Mouse (Mus musculus) neural tube, embryonic 15.5 days (tissue): ENCODE measurements around the gene Rexo5. TPM values are rescaled to one million over a fixed set of nuclear protein-coding genes. Genes with fewer than 3 reads are reported as not detected.

Experiments used
- ATAC-seq: fragments of 200-750 bp; cut with Nextera tagmentation; 2 replicates; pipeline ENCODE4 v1.8.0; 2017; ENCODE audit warnings: mild to moderate bottlenecking, moderate TSS enrichment, moderate library complexity; ENCODE audit not compliant: low FRiP score
- H3K27ac ChIP-seq: fragments of 300-500 bp; sonication (generic); replicated peaks from 2 replicates; pipeline ENCODE4 v1.5.1; 2015; ENCODE audit warnings: mild to moderate bottlenecking, inconsistent platforms
- H3K27me3 ChIP-seq: fragments of 300-500 bp; sonication (generic); replicated peaks from 2 replicates; pipeline ENCODE4 v1.6.1; 2015; ENCODE audit warnings: inconsistent platforms
- H3K36me3 ChIP-seq: fragments of 300-500 bp; sonication (generic); 2 replicates; pipeline ENCODE4 v1.6.1; 2015; ENCODE audit warnings: inconsistent platforms
- H3K4me1 ChIP-seq: fragments of 300-500 bp; sonication (generic); 2 replicates; pipeline ENCODE4 v1.6.1; 2015; ENCODE audit warnings: inconsistent platforms
- H3K4me2 ChIP-seq: fragments of 300-500 bp; sonication (generic); 2 replicates; pipeline ENCODE4 v1.6.1; 2015; ENCODE audit warnings: inconsistent platforms, mild to moderate bottlenecking, moderate library complexity
- H3K4me3 ChIP-seq: fragments of 300-500 bp; sonication (generic); replicated peaks from 2 replicates; pipeline ENCODE4 v1.5.1; 2015; ENCODE audit warnings: mild to moderate bottlenecking, inconsistent platforms
- H3K9ac ChIP-seq: fragments of 300-500 bp; sonication (generic); replicated peaks from 2 replicates; pipeline ENCODE4 v1.6.1; 2015; ENCODE audit warnings: mild to moderate bottlenecking, inconsistent platforms
- H3K9me3 ChIP-seq: fragments of 300-500 bp; sonication (generic); replicated peaks from 2 replicates; pipeline ENCODE4 v1.6.1; 2016; ENCODE audit warnings: inconsistent platforms
- WGBS: fragments of 180-500 bp; shearing (Covaris S2); methylation state at CpG from one replicate; pipeline ENCODE4 v1.1.7; 2015; ENCODE audit warnings: mixed read lengths; 5-methylcytosine and 5-hydroxymethylcytosine counted together
- polyA plus RNA-seq: library from polyadenylated mRNA; unstranded; fragments of >200 nt; fragmentation: Nextera tagmentation; extraction: Ambion mirVana; gene quantifications from 2 replicates; pipeline ENCODE4 v1.2.1, GENCODE M21; 2015

The Rexo5 gene
- 6.0 and 15.7 TPM in 2 replicates for polyA plus RNA-seq

GRCm38 (mm10) chr7:119793586-119794250 is at the start of gene Rexo5, which contains the start of gene Eri2:
Gene Rexo5 (plus strand): TSS chr7:119794006.
Gene Eri2 (minus strand): TSS chr7:119794058.
- Histone ChIP-seq H3K36me3 (peaks cover 12% of the 10 kb centered on the region), H3K9me3 (no peaks in the 10 kb centered on the region), H3K27ac (peak within 1 kb of the TSS; percentile 79), H3K4me3 (peak within 1 kb of the TSS; percentile 79), H3K27me3 (no peaks in the 10 kb centered on the region), H3K9ac (peak within 1 kb of the TSS; percentile 75), H3K4me2 (peak within 1 kb of the TSS; percentile 92), H3K4me1 (peaks cover 22% of the 10 kb centered on the region)
- WGBS = under 1% methylated on average over 53 of the region's 53 CpGs
- peak; percentile 99 for ATAC-seq

- Histone ChIP-seq H3K27me3 (no peaks in the 10 kb centered on the region), H3K27ac (no peak overlapping the region), H3K4me2 (peak overlapping the region; percentile 38), H3K4me1 (peaks cover 6% of the 10 kb centered on the region), H3K36me3 (no peaks in the 10 kb centered on the region), H3K9me3 (no peaks in the 10 kb centered on the region), H3K4me3 (no peak overlapping the region), H3K9ac (no peak overlapping the region)
- WGBS = 8% methylated on average over 34 of the region's 34 CpGs
- ATAC-seq = no peak
Measured at GRCm38 (mm10) chr7:119744321-119744720, 49.5 kb upstream of the Rexo5 start.

GRCm38 (mm10) chr7:119745869-119746268 is 47.9 kb upstream of the Rexo5 start:
- Histone ChIP-seq H3K9ac (no peak overlapping the region), H3K4me2 (no peak overlapping the region), H3K9me3 (no peaks in the 10 kb centered on the region), H3K27ac (no peak overlapping the region), H3K4me1 (peaks cover 6% of the 10 kb centered on the region), H3K27me3 (no peaks in the 10 kb centered on the region), H3K36me3 (no peaks in the 10 kb centered on the region), H3K4me3 (no peak overlapping the region)
- 80% methylated on average over 1 of the region's 1 CpGs for WGBS
- no peak for ATAC-seq

GRCm38 (mm10) chr7:119748761-119749160 is 45.0 kb upstream of the Rexo5 start:
- Histone ChIP-seq H3K4me2 (no peak overlapping the region), H3K36me3 (no peaks in the 10 kb centered on the region), H3K9me3 (no peaks in the 10 kb centered on the region), H3K4me3 (no peak overlapping the region), H3K4me1 (peaks cover 6% of the 10 kb centered on the region), H3K27me3 (no peaks in the 10 kb centered on the region), H3K27ac (no peak overlapping the region), H3K9ac (no peak overlapping the region)
- WGBS = 82% methylated on average over 1 of the region's 2 CpGs
- ATAC-seq = no peak

- H3K27ac ChIP-seq = no peak overlapping the region
- no peaks in the 10 kb centered on the region for H3K36me3 ChIP-seq
- WGBS = 61% methylated on average over 2 of the region's 2 CpGs
- no peak for ATAC-seq
- H3K27me3 ChIP-seq = no peaks in the 10 kb centered on the region
- H3K9ac ChIP-seq = no peak overlapping the region
- no peak overlapping the region for H3K4me3 ChIP-seq
- H3K4me1 ChIP-seq = no peaks in the 10 kb centered on the region
- H3K4me2 ChIP-seq = no peak overlapping the region
- H3K9me3 ChIP-seq = no peaks in the 10 kb centered on the region
Measured at GRCm38 (mm10) chr7:119749942-119750341, 43.9 kb upstream of the Rexo5 start.

GRCm38 (mm10) chr7:119753696-119754095 is 40.1 kb upstream of the Rexo5 start:
- no peak overlapping the region for H3K4me2 ChIP-seq
- H3K9me3 ChIP-seq = no peaks in the 10 kb centered on the region
- 89% methylated on average over 1 of the region's 1 CpGs for WGBS
- no peaks in the 10 kb centered on the region for H3K4me1 ChIP-seq
- ATAC-seq = no peak
- no peaks in the 10 kb centered on the region for H3K36me3 ChIP-seq
- H3K27ac ChIP-seq = no peak overlapping the region
- H3K9ac ChIP-seq = no peak overlapping the region
- no peak overlapping the region for H3K4me3 ChIP-seq
- H3K27me3 ChIP-seq = no peaks in the 10 kb centered on the region

- 79% methylated on average over 11 of the region's 11 CpGs for WGBS
- Histone ChIP-seq H3K9ac (no peak within 1 kb of the TSS), H3K27me3 (no peaks in the 10 kb centered on the region), H3K36me3 (no peaks in the 10 kb centered on the region), H3K4me2 (no peak within 1 kb of the TSS), H3K27ac (no peak within 1 kb of the TSS), H3K4me1 (no peaks in the 10 kb centered on the region), H3K4me3 (no peak within 1 kb of the TSS), H3K9me3 (no peaks in the 10 kb centered on the region)
- no peak for ATAC-seq
Measured at GRCm38 (mm10) chr7:119760527-119760951, 33.3 kb upstream of the Rexo5 start, which contains the start of gene Acsm3. Gene Acsm3 (plus strand): TSS chr7:119760923.

- 77% methylated on average over 4 of the region's 4 CpGs for WGBS
- ATAC-seq = no peak
Measured at GRCm38 (mm10) chr7:119762166-119762697, 31.6 kb upstream of the Rexo5 start.

GRCm38 (mm10) chr7:119764377-119764776 is 29.4 kb upstream of the Rexo5 start:
- Histone ChIP-seq H3K9ac (no peak overlapping the region), H3K9me3 (no peaks in the 10 kb centered on the region), H3K27me3 (no peaks in the 10 kb centered on the region), H3K36me3 (no peaks in the 10 kb centered on the region), H3K27ac (no peak overlapping the region), H3K4me1 (no peaks in the 10 kb centered on the region), H3K4me2 (no peak overlapping the region), H3K4me3 (no peak overlapping the region)
- WGBS = 61% methylated on average over 3 of the region's 3 CpGs
- ATAC-seq = no peak

More at GRCm38 (mm10) chr7:119762166-119762697, 31.6 kb upstream of the Rexo5 start:
- Histone ChIP-seq H3K4me1 (no peaks in the 10 kb centered on the region), H3K27me3 (no peaks in the 10 kb centered on the region), H3K27ac (no peak overlapping the region), H3K4me2 (no peak overlapping the region), H3K9me3 (no peaks in the 10 kb centered on the region), H3K4me3 (no peak overlapping the region), H3K9ac (no peak overlapping the region), H3K36me3 (no peaks in the 10 kb centered on the region)

GRCm38 (mm10) chr7:119766996-119767395 is 26.8 kb upstream of the Rexo5 start:
- Histone ChIP-seq H3K4me1 (no peaks in the 10 kb centered on the region), H3K9ac (no peak overlapping the region), H3K27me3 (no peaks in the 10 kb centered on the region), H3K4me2 (no peak overlapping the region), H3K9me3 (no peaks in the 10 kb centered on the region), H3K36me3 (no peaks in the 10 kb centered on the region), H3K4me3 (no peak overlapping the region), H3K27ac (no peak overlapping the region)
- ATAC-seq = no peak
- 88% methylated on average over 6 of the region's 6 CpGs for WGBS

GRCm38 (mm10) chr7:119769895-119770294 is 23.9 kb upstream of the Rexo5 start:
- Histone ChIP-seq H3K27me3 (no peaks in the 10 kb centered on the region), H3K36me3 (no peaks in the 10 kb centered on the region), H3K4me1 (no peaks in the 10 kb centered on the region), H3K4me2 (no peak overlapping the region), H3K9ac (no peak overlapping the region), H3K4me3 (no peak overlapping the region), H3K27ac (no peak overlapping the region), H3K9me3 (no peaks in the 10 kb centered on the region)
- no peak for ATAC-seq
- WGBS = 93% methylated on average over 8 of the region's 8 CpGs

GRCm38 (mm10) chr7:119783453-119783852 is 10.4 kb upstream of the Rexo5 start:
- H3K27me3 ChIP-seq = no peaks in the 10 kb centered on the region
- H3K9me3 ChIP-seq = no peaks in the 10 kb centered on the region
- H3K4me3 ChIP-seq = no peak overlapping the region
- no peak for ATAC-seq
- 100% methylated on average over 2 of the region's 2 CpGs for WGBS
- H3K36me3 ChIP-seq = peaks cover 42% of the 10 kb centered on the region
- H3K4me1 ChIP-seq = no peaks in the 10 kb centered on the region
- H3K9ac ChIP-seq = no peak overlapping the region
- H3K4me2 ChIP-seq = no peak overlapping the region
- no peak overlapping the region for H3K27ac ChIP-seq
